Mouse (Mus musculus) E14TG2a.4 (cell line): ENCODE measurements around the gene Tpcn2.

Experiments
- CTCF ChIP-seq: conservative IDR thresholded peaks from 2 replicates; pipeline ENCODE4 v1.5.1; 2014; ENCODE audit warnings: low read length
- POU5F1 ChIP-seq: IDR thresholded peaks from 2 replicates; pipeline ENCODE4 v1.6.1; 2014; ENCODE audit warnings: low read length, borderline replicate concordance

DNA sequence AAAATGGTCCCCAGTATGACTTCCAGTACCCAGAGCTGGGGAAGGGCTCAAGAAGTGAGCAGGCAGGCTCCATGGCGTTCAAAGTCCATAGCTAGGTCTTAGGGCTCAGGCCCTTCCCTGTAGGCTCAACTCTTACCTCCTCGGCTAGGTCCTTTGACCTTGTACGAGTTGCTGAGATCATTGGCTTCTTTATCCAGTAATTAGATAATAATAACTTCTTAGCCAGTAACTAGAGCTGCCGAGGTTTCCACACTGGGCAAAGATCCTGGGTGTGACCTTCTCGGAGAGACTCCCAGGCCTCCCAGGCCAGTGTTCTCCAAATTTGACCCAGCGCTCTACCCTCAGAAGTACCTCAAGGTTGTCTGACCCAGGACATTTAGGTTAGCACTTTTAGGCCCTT is 57.2 kb downstream of the Tpcn2 start:
- TF ChIP-seq CTCF: no peak
- no peak for TF ChIP-seq POU5F1
